Comparison of ENCODE assay signal across 8 mouse cellular contexts in the genomic region with DNA sequence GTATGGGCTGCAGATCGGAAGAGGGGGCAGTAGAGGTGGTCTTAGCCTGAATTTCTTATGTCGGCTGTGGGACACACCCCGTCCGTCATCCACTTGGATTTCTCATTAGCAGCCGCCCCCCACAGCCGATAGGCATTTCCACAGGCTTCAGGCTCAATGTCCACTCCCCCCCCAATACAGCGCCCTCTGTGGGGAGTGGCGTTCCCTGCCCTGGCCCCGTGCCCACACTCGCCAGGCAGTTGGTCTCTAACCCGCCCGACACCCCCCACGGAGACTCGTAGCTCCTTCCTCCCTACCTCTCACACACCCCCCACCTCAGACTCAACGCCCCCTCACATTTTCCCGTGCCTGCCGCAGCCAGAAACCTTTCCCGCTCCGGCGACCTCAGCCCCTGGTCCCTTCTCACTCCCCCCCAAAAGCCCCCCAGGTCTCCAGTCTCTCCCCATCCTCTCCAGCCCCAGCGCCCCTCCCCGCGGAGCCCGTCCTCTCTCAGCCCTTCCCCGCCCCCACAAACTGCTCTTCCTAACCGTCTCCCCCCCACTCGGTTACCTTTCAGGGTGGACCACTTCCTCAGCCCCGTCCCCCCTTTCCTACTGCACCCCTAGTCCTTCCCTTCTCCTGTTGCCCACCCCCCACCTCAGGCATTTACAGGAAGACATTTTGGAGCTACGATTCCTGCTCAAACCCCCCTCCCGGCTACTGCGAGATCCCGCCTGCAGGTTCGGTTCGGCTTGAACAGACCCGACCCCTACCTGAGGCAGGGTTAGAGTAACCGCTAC. TPM values are rescaled to one million over a fixed set of nuclear protein-coding genes. Genes with fewer than 3 reads are reported as not detected.
DNase-seq lines count a peak whose midpoint lies in the region; ATAC-seq and TF ChIP-seq lines count a peak whose summit lies in the region.

No protein-coding gene starts in this region.

- no peaks in the 10 kb centered on the region for H3K36me3 ChIP-seq in hindbrain, postnatal 0 days (ENCODE audit: insufficient read depth, low read length)

- H3K9me3 ChIP-seq in hindbrain, postnatal 0 days (ENCODE audit: low read length) = no peaks in the 10 kb centered on the region

- peak; percentile 59 for TF ChIP-seq CTCF in hindbrain, postnatal 0 days (IDR thresholded peaks at IDR 0.05; ENCODE audit: low read depth)

- peak; percentile 19; the same call in 1 of the 2 replicates for ATAC-seq in hindbrain, postnatal 0 days
- peak; percentile 23 for ATAC-seq in megakaryocyte, adult 5-6 weeks (ENCODE audit: poor library complexity, severe bottlenecking)

- no peaks in the 10 kb centered on the region for H3K27me3 ChIP-seq in hindbrain, postnatal 0 days (ENCODE audit: insufficient read depth, low read length)

- 39% methylated on average over 33 of the region's 36 CpGs for WGBS in hindbrain, postnatal 0 days

- DNase-seq in NIH3T3 (ENCODE audit: low read depth) = peak; percentile 82
- peak; percentile 55 for DNase-seq in cerebellum, adult 8-10 months
- peak; percentile 39 for DNase-seq in gastrocnemius, adult 18-20 months (ENCODE audit: low spot score)
- peak; percentile 70 for DNase-seq in hindbrain, postnatal 0 days (ENCODE audit: low spot score)
- peak; percentile 27 to 83 for DNase-seq in left cerebral cortex, postnatal 10 days (ENCODE audit: extremely low spot score in 1 of 2, low spot score in 2 of 2)
- peak; percentile 66 to 70 for DNase-seq in right cerebral cortex, postnatal 10 days (ENCODE audit: low spot score in 2 of 2)
- no peak for DNase-seq in yolk sac, embryonic 10.5 days (ENCODE audit: low spot score)

- H3K4me1 ChIP-seq in hindbrain, postnatal 0 days (ENCODE audit: insufficient read depth, low read length) = no peaks in the 10 kb centered on the region

- H3K4me2 ChIP-seq in hindbrain, postnatal 0 days (ENCODE audit: low read depth, low read length) = peak overlapping the region; percentile 54

- H3K27ac ChIP-seq in hindbrain, postnatal 0 days = peak overlapping the region; percentile 87

- H3K4me3 ChIP-seq in hindbrain, postnatal 0 days (ENCODE audit: low read length) = peak overlapping the region; percentile 57

- intact Hi-C loops in left cerebral cortex, postnatal 10 days (cut with DNase I) = loop anchor here (2.0 kb wide), 1 partner anchor 86 kb away; no protein-coding TSS in a partner anchor

- peak overlapping the region; percentile 67 for H3K9ac ChIP-seq in hindbrain, postnatal 0 days (replicated peaks; ENCODE audit: low read length)

RNA-seq across cellular contexts. Expression of a gene that starts 1.5 kb away (rescaled TPM):
- 10 to 100 TPM in 1 of 2 experiments, 1 to 10 TPM in 1; 8.9 to 11.8 TPM for total RNA-seq in gastrocnemius, adult 18-20 months (2021)
- 169 and 208 TPM in 2 replicates for total RNA-seq in hindbrain, postnatal 0 days (2014; rRNA removed)
- 91.9 and 93.3 TPM in 2 replicates for polyA plus RNA-seq in hindbrain, postnatal 0 days (2015; fragmentation: Nextera tagmentation; extraction: Ambion mirVana)
- 100 to 1,000 TPM; 152 to 173 TPM for total RNA-seq in left cerebral cortex, postnatal 10 days (2021)
- total RNA-seq in megakaryocyte, adult 5-6 weeks (2015) = 19.2 and 35.4 TPM in 2 replicates
- total RNA-seq in megakaryocyte, adult 5-6 weeks (2017) = 12.6 and 20.2 TPM in 2 replicates

RNA-seq across cellular contexts. Expression of a gene that starts 10.0 kb away (rescaled TPM):
- total RNA-seq in gastrocnemius, adult 18-20 months (2021) = 10 to 100 TPM; 36.1 to 52.8 TPM
- 201 and 220 TPM in 2 replicates for total RNA-seq in hindbrain, postnatal 0 days (2014; rRNA removed)
- polyA plus RNA-seq in hindbrain, postnatal 0 days (2015; fragmentation: Nextera tagmentation; extraction: Ambion mirVana) = 187 and 189 TPM in 2 replicates
- 100 to 1,000 TPM; 154 to 163 TPM for total RNA-seq in left cerebral cortex, postnatal 10 days (2021)
- total RNA-seq in megakaryocyte, adult 5-6 weeks (2015) = 190 and 195 TPM in 2 replicates
- total RNA-seq in megakaryocyte, adult 5-6 weeks (2017) = 374 and 382 TPM in 2 replicates

RNA-seq across cellular contexts. Expression of a gene that starts 29.8 kb away (rescaled TPM):
- total RNA-seq in gastrocnemius, adult 18-20 months (2021) = 100 to 1,000 TPM; 154 to 155 TPM
- total RNA-seq in hindbrain, postnatal 0 days (2014; rRNA removed) = 1.6 and 4.9 TPM in 2 replicates
- polyA plus RNA-seq in hindbrain, postnatal 0 days (2015; fragmentation: Nextera tagmentation; extraction: Ambion mirVana) = 0.58 and 1.1 TPM in 2 replicates
- 1 to 10 TPM; 1.3 to 1.4 TPM for total RNA-seq in left cerebral cortex, postnatal 10 days (2021)
- total RNA-seq in megakaryocyte, adult 5-6 weeks (2015) = 0.11 and 1.5 TPM in 2 replicates
- 0.29 and 1.2 TPM in 2 replicates for total RNA-seq in megakaryocyte, adult 5-6 weeks (2017)

RNA-seq across cellular contexts. Expression of a gene that starts 43.0 kb away (rescaled TPM):
- total RNA-seq in gastrocnemius, adult 18-20 months (2021) = under 1 TPM; 0.34 to 0.83 TPM
- 0.68 and 4.0 TPM in 2 replicates for total RNA-seq in hindbrain, postnatal 0 days (2014; rRNA removed)
- polyA plus RNA-seq in hindbrain, postnatal 0 days (2015; fragmentation: Nextera tagmentation; extraction: Ambion mirVana) = 2.0 and 2.5 TPM in 2 replicates
- total RNA-seq in left cerebral cortex, postnatal 10 days (2021) = 1 to 10 TPM; 1.5 to 2.1 TPM
- not detected in 2 replicates for total RNA-seq in megakaryocyte, adult 5-6 weeks (2015)
- not detected in 2 replicates for total RNA-seq in megakaryocyte, adult 5-6 weeks (2017)

Comparison
In these comparisons a context has a peak if more than half of its experiments do, and no peak if none do; other contexts are left out.
1. RNA of a gene that starts 29.8 kb away (total RNA-seq): 154 to 155 TPM in gastrocnemius, adult 18-20 months; 1.6 to 4.9 TPM in hindbrain, postnatal 0 days, 1.3 to 1.4 TPM in left cerebral cortex, postnatal 10 days and 0.11 to 1.5 TPM in megakaryocyte, adult 5-6 weeks; every median in the first group is over 10 times any median in the second.